Mouse (Mus musculus): ENCODE data around the gene Dkk3.
"Not testable (repeated sequence)": the region's sequence is repeated elsewhere in the genome, so short reads cannot be mapped to it uniquely, and the experiment has no call there.

The Dkk3 gene

DNA sequence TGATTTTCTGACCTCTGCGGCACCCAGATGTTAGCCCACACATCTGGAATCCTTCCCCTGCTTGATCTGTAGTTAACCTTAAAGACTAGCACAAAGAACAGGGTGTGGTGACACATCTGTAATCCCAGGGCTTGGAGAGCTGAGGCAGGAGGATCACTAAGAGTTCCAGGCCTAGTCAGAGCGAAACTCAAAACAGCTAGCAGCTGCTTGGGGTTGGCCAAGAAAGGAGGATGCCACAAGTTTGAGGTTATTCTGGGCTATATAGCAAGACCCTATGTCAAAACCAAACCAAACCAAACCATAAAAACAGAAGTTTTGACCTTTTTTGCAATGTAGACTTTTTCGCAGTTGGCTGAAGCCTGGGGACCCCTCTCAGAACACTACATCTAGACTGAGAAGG, 28.2 kb downstream of the Dkk3 start:
- ATAC-seq (ENCODE audit: low TSS enrichment): no peak

DNA sequence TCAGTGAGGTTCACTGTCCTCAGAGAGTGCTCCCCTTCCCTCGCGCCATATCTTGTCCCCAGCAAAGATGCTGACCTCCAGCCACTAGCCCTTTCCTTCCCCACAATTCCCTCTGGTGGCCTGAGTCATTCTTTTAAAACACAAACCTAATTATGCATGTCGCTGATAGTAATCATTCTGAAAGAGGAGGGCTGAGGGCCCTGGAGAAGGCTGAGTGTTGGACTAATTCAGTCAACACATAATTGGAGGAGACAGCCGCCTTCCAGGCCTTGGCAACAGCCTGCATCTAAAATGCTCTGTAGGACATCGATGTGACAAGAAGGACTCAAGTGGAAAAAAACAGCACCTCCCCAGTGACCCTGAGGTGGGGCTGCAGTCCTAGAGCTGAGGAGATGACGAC, 29.0 kb downstream of the Dkk3 start:
- ATAC-seq (ENCODE audit: low TSS enrichment): no peak

GRCm38 (mm10) chr7:112128810-112129209, 30.0 kb downstream of the Dkk3 start:
- ATAC-seq (ENCODE audit: low TSS enrichment): no peak

- no peak for ATAC-seq (ENCODE audit: low TSS enrichment)
Measured at GRCm38 (mm10) chr7:112127954-112128353, 30.9 kb downstream of the Dkk3 start.

DNA sequence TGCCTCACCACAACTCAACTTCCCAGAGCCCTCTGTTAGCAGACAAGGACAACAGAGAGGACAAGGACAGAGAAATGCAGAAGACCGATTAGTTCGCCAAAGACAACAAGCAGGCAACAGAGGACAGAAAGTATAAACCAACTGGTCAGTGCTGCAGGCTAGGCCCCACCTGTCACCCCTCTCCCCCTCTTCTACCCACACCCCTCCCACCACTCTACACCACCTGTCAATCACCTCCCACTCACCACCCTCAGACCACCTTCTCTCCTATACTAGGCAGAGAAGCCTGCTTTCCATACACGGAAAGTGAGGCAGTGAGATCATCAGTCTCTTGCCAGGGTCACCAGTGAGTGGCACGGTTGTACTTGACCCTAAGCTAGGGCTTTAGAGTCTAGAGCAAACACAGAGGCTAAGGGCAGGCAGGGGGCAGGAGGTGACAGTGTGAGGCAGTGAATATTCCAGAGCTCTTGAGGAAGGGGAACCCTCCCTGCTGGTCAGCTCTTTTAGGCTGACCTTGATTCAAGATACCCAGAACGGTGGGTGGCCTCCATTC, 31.7 kb downstream of the Dkk3 start:
- no peak for ATAC-seq (ENCODE audit: low TSS enrichment)

- ATAC-seq (ENCODE audit: low TSS enrichment): no peak
Measured at GRCm38 (mm10) chr7:112125625-112126260, 33.1 kb downstream of the Dkk3 start.

DNA sequence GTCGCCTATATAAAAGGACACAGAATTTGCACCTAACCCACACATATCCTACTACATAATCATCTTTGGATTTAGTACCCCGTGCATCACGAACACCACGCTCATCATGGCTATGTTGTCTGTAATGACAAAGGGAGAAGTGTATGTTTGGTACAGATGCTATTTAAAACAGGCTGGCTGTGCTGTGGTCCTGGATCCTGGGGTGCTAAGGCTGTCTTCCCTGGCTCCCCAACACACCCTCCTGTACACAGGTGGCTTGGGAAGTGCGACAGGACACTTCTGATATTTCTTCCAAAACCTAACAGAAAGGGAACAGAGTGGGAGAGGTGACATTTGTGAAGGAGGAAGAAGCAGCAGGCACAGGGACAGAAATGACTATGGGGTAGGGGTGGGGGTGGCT, 35.2 kb downstream of the Dkk3 start:
- peak; percentile 74 for ATAC-seq (ENCODE audit: low TSS enrichment)

GRCm38 (mm10) chr7:112121866-112122500, 36.9 kb downstream of the Dkk3 start:
- ATAC-seq (ENCODE audit: low TSS enrichment): no peak

- no peak for ATAC-seq (ENCODE audit: low TSS enrichment)
Measured at GRCm38 (mm10) chr7:112120861-112121810, 37.7 kb downstream of the Dkk3 start.

DNA sequence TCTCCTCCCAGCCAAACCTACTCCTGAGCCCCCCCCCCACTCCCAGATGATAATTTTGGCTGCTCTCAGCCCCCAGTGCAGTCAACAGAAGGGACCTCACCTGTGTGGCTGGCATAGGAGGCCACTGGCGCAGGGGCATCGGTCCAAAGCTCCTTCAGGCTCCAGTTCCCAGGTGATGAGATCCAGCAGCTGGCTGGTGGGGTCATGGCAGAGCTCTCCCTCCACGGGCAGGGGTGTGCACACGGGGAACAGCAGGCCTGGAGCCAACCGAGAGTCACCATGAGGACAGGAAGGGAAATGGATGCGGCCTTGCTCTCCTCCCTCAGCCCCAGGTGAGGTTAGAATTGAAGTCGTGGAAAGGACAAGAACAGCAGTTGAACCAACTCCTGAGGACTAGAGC, 39.6 kb downstream of the Dkk3 start:
- no peak for ATAC-seq (ENCODE audit: low TSS enrichment)

- no peak for ATAC-seq (ENCODE audit: low TSS enrichment)
Measured at GRCm38 (mm10) chr7:112118086-112118485, 40.8 kb downstream of the Dkk3 start.

GRCm38 (mm10) chr7:112117501-112117900, 41.4 kb downstream of the Dkk3 start:
- no peak for ATAC-seq (ENCODE audit: low TSS enrichment)

GRCm38 (mm10) chr7:112110638-112111372, 48.1 kb downstream of the Dkk3 start:
- ATAC-seq (ENCODE audit: low TSS enrichment): peak; percentile 27; the same call in 1 of the 2 replicates

- ATAC-seq (ENCODE audit: low TSS enrichment): no peak
Measured at GRCm38 (mm10) chr7:112108757-112109156, 50.1 kb downstream of the Dkk3 start.

- no peak for ATAC-seq (ENCODE audit: low TSS enrichment)
Measured at GRCm38 (mm10) chr7:112103816-112104215, 55.0 kb downstream of the Dkk3 start.

- no peak for ATAC-seq (ENCODE audit: low TSS enrichment)
Measured at GRCm38 (mm10) chr7:112102933-112103332, 55.9 kb downstream of the Dkk3 start.

DNA sequence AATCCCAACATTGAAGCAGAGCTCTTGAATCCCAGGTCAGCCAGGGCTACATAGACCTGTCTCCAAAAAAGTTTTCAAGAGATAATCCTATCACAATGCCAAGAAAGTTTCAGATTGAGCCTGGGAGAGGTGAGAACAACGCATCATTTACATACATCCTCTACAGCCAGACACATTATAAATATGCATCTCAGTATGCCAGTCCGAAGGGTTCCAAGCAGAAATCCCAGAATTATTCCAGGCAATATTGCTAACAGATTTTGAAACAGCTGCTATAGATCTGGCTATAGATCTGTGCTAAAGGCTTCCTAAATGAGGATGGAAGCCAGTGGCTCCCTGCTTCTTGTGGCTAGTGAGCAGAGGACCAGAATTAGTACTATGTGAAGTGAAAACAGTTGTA, 58.0 kb downstream of the Dkk3 start:
- peak; percentile 55 for ATAC-seq (ENCODE audit: low TSS enrichment)

- not testable (repeated sequence) for ATAC-seq (ENCODE audit: low TSS enrichment)
Measured at GRCm38 (mm10) chr7:112094923-112095322, 63.9 kb downstream of the Dkk3 start.

DNA sequence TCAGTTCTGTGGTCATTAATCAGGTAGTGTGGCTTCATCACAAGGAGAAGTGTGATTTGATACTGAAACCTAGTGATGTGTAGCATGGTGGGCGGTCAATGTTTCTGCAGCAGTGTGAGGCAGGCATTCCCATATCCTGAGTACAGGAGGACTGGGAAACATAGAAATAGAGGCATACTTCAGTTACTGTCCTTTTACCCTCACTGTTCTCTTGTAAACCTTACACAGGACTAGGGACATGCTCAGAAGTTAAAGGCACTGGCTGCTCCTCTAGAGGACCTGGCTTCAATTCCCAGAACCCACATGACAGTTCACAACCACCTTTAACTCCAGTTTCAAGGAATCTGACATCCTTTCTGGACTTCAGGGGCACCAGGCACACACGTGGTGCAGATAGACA, 72.7 kb downstream of the Dkk3 start:
- no peak for ATAC-seq (ENCODE audit: low TSS enrichment)

- peak; percentile 70; the same call in 1 of the 2 replicates for ATAC-seq (ENCODE audit: low TSS enrichment)
Measured at GRCm38 (mm10) chr7:112085062-112085461, 73.8 kb downstream of the Dkk3 start.

GRCm38 (mm10) chr7:112084222-112084621, 74.6 kb downstream of the Dkk3 start:
- ATAC-seq (ENCODE audit: low TSS enrichment): no peak

GRCm38 (mm10) chr7:112082636-112083035, 76.2 kb downstream of the Dkk3 start:
- no peak for ATAC-seq (ENCODE audit: low TSS enrichment)
